Mouse (Mus musculus) retina, embryonic 14.5 days (tissue): ENCODE results near the gene Mier3.
A peak's percentile ranks its signal among the peaks of the same experiment; 100 is the strongest.

Source experiments
- DNase-seq: peaks from one replicate; pipeline ENCODE4 v3.0.0-alpha.2; 2015; ENCODE audit warnings: low spot score

Gene Mier3

GRCm38 (mm10) chr13:111680679-111681078 lies at the start of gene Mier3:
TSS of gene Mier3 (plus strand) at chr13:111680979.
- no peak for DNase-seq

- DNase-seq: no peak
Measured at GRCm38 (mm10) chr13:111634163-111635160, 46.3 kb upstream of the Mier3 start.

GRCm38 (mm10) chr13:111640319-111640718 lies 40.5 kb upstream of the Mier3 start:
- DNase-seq: no peak

DNA sequence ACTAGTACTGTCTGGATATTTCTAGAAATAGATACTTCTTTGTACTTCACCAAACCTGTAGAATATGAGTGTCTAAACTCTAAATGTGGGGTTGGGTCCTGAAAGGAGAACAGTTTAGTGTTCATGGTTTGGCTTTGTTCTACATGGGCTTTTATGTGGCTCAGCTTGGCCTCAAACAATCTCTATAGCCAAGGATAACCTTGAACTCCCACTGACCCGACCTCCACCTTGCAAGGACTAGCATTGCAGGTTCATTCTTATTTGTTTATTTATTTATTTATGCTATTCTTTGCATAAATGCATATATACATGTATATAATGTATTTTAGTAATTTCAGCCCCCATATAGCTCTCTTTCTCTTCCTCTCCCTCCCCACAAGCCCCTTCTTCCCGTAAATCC lies 37.1 kb upstream of the Mier3 start:
- no peak for DNase-seq

GRCm38 (mm10) chr13:111646204-111646603 lies 34.6 kb upstream of the Mier3 start:
- DNase-seq: no peak

GRCm38 (mm10) chr13:111647279-111647678 lies 33.5 kb upstream of the Mier3 start:
- no peak for DNase-seq

GRCm38 (mm10) chr13:111651020-111651419 lies 29.8 kb upstream of the Mier3 start:
- DNase-seq: no peak

GRCm38 (mm10) chr13:111655273-111655672 lies 25.5 kb upstream of the Mier3 start:
- DNase-seq: no peak

- no peak for DNase-seq
Measured at GRCm38 (mm10) chr13:111655856-111656255, 24.9 kb upstream of the Mier3 start.

DNA sequence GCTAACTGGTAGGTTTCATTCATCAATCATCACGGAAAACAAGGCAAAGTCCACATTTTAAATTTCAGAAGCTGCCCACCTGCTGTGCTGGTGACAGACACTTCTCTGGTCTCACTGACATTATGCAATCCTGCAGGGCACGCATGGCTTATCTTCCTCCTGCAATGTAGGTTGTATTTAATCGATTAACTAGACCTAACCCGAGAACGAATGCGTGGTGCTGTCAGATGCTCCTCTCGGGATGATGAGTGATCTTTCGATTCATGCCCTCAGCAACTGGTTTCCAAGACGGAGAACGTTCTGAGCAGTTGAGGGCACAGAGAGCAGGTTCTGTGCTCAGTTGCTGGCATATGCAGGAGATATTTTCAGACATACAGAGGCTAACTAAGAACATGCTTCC lies 24.5 kb upstream of the Mier3 start:
- no peak for DNase-seq

DNA sequence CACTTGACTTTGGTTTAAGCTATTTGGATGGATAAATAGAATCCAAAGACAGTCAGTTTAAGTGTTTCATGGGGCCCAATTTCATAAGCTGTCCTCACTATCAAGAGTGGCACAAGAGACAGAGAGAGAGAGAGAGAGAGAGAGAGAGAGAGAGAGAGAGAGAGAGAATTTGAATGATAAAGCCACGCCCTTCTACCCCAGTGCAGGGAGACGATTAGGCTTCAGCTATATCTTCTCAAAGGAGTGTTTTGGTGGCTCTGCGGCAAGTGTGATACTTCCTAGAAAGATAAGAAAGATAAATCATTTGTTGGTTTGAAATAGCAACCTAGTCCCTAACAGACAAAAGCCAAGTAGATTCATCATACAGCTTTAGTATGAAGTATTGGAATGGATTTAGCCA lies 24.0 kb upstream of the Mier3 start:
- DNase-seq: no peak

DNA sequence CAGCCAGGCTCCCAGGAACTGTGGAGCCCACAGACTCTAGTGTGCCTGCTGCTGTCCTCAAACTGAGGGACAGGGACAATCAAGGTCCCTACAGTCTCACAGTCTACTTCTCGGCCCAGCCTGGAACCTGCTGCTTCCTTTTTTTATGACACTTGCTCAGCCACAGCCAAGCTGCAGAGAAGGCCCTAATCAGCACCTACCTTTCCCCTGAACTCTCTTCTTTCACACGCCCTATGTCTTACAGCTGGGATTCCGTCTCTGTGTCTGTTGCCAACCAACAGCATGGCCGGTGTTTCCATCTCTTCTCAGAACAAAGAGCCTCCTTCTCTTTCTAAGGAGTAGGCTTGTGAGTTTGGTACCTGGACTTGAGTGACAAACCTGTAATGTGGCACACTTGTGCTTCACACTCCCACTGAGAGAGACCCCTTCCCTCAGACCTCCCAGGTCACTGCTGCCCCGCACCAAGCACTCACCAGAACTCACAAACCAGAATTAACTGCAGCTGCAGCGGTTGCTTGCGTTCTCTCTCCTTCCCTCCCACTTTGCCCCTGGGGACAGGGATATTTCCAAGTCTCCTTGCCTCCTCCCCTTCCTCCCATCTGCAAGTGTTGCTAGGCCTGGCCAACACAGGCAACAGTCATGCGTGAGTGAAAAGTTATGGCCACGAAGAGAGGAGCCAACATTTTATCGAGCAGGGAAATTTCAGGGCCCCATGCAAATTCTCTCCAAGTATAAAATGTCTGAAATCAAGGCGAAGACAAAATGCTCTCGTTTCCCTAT lies 22.1 kb upstream of the Mier3 start:
- DNase-seq: no peak

- DNase-seq: no peak
Measured at GRCm38 (mm10) chr13:111659430-111659829, 21.3 kb upstream of the Mier3 start.

DNA sequence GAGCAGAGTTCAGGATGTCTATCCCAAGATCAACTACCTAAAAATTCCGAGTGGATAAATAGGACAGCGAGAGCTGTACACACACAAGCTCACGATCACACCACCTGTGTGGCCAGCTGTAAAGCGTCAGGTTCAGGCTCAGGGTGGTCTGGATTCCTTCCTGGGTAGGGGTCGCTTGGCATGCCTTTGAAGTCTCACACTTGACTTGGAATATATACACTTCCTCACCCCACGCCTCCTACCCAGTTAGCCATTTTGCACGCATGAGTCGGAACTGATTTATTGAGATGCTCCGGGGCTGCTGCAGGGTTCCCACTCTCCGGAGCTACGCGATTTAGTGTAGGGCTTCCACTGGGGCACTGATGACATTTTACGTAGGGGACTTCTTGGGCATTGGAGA lies 20.7 kb upstream of the Mier3 start:
- DNase-seq: no peak

DNA sequence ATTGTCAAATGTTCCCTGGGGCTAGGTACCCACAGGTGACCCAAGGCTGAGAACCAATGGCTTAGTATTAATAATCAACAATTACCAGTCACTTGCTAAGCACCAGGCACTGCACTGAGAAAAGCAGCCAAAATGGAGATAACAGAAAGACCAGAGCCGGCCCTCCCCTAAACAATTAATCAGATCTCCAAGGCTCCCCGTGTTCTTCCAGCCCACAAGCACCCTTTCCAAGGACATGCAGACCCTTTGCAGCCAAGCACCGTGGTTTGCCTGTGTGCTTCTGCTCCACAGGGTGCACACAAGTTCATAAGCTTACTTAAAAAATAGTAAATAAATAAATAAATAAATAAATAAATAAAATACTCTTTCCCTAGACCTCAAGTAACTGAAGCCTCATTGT lies 20.2 kb upstream of the Mier3 start:
- no peak for DNase-seq

DNA sequence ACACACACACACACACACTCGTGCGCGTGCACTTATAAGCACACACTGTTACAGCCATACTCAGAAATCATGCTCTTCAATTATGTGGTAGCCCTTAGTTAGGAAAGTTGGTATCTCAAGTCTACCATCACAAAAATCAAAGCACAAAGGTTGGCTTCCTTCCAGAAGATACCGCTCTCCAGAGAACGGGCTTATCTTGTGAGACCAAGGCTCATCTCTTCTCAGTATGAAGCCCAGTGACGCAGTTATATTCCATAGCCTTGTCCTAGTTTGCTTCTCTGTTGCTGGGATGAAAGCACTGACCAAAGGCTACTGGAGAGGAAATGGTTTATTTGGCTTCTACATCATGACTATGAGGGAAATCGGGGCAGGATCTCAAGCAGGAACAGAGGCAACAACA lies 12.8 kb upstream of the Mier3 start:
- no peak for DNase-seq

DNA sequence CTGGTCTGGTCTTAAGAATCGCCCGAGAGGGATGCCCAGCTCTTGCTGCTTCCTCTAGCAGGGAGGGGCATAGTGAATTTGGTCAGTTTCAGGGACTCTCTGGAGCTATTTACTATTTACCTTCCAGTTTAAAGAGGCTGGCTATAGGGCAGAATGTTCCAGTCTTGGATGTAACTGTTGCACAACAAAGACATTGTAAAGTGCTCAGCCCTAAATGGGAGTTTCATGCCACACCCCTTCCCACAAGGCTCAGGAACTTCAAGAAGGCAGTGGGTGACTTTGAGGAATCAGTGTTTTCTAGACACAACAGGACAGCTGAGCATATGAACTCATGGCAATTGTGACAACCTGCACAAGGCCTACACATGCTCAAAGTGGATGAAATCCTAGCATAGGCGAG lies 3.9 kb upstream of the Mier3 start:
- no peak for DNase-seq

DNA sequence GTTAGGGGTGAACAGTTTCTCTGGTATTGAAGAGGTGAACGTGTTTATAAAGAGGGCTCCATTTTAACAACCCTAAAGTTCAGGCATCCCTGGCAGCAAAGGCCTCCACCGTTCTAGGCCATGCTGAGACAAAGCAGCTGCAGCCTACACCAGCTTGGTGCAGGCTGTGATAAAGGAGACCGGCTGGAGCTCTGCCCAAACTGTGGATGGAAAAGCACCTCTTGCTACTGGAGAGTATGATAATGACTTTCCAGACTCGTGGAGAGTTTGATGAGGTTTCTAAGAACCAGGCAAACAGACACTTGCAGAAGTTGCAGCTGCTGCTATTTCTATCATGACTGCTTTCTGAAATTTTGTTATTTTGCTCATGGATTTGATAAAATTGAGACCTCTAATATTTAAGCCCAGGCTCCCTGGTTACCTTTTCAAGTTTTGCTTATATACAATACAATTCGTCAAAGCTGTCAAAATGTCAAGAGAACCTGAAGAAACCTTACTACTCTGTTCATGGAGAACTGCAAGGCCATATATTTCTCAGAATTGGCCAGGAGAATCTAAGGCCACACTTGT lies 3.4 kb downstream of the Mier3 start:
- DNase-seq: no peak

DNA sequence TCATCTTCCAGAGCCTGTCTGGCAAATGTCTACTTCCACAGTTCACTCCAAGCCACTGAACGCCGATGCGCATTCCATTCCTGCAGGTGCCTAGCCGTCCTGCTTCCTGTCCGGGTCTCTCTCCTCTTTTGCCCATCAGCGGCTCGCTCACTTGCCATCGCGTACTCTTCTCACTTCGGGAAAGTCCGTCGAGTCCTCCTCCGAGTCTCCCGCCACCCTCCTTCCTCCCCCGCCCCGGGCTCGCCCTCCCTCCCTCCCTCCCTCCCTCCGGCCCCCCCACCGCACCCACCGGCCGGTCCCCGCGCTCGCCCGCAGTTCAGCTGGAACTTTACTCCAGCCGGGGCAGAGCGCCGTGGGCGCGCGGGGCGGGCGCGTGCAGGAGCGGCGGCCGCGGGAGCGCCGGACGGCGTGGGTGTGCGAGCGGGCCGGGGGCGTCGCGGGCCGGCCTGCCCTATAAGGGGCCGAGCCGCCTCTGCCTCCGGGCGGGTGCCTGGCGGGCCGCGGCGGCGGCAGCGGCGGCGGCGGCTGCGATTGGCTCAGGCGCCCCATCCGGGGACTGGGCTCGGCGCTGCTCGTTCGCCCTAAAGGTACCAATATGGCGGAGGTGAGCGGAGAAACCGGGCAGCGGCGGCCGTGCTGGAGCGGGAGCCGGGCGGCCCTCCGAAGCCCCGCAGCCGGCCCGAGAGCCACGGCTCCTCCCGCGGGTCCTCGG lies 5.1 kb downstream of the Mier3 start:
- DNase-seq: peak; percentile 91

GRCm38 (mm10) chr13:111686522-111687284 lies 5.9 kb downstream of the Mier3 start:
- DNase-seq: peak; percentile 49

GRCm38 (mm10) chr13:111687285-111687781 lies 6.6 kb downstream of the Mier3 start:
- DNase-seq: peak; percentile 69
